Mouse (Mus musculus) lung, postnatal 0 days (tissue): ENCODE results near the gene Arsg. TPM values are rescaled to one million over a fixed set of nuclear protein-coding genes. Genes with fewer than 3 reads are reported as not detected.

ENCODE experiments used
- ATAC-seq: fragments of 200-750 bp; cut with Nextera tagmentation; 2 replicates; pipeline ENCODE4 v1.8.0; 2017; ENCODE audit warnings: moderate library complexity
- DNase-seq: peaks from one replicate; pipeline ENCODE4 v3.0.0-alpha.2; 2016; ENCODE audit warnings: low spot score
- H3K27ac ChIP-seq: fragments of 300-500 bp; sonication (generic); 2 replicates; pipeline ENCODE4 v1.5.1; 2014; ENCODE audit warnings: antibody characterized with exemption, mild to moderate bottlenecking, low read length, mixed read lengths
- H3K27me3 ChIP-seq: fragments of 300-500 bp; sonication (generic); replicated peaks from 2 replicates; pipeline ENCODE4 v1.6.1; 2014; ENCODE audit warnings: low read length, mixed read lengths; ENCODE audit not compliant: insufficient read depth
- H3K36me3 ChIP-seq: fragments of 300-500 bp; sonication (generic); 2 replicates; pipeline ENCODE4 v1.6.1; 2014; ENCODE audit warnings: low read length, mixed read lengths; ENCODE audit not compliant: insufficient read depth
- H3K4me1 ChIP-seq: fragments of 300-500 bp; sonication (generic); 2 replicates; pipeline ENCODE4 v1.6.1; 2014; ENCODE audit warnings: antibody characterized with exemption, low read depth, low read length, mixed read lengths; ENCODE audit not compliant: insufficient read depth
- H3K4me2 ChIP-seq: fragments of 300-500 bp; sonication (generic); replicated peaks from 2 replicates; pipeline ENCODE4 v1.6.1; 2014; ENCODE audit warnings: low read depth, mild to moderate bottlenecking, low read length, moderate library complexity, mixed read lengths
- H3K4me3 ChIP-seq: fragments of 300-500 bp; sonication (generic); 2 replicates; pipeline ENCODE4 v1.5.1; 2014; ENCODE audit warnings: low read depth, low read length
- H3K9ac ChIP-seq: fragments of 300-500 bp; sonication (generic); replicated peaks from 2 replicates; pipeline ENCODE4 v1.6.1; 2014; ENCODE audit warnings: low read depth, mild to moderate bottlenecking
- H3K9me3 ChIP-seq: fragments of 300-500 bp; sonication (generic); 2 replicates; pipeline ENCODE4 v1.6.1; 2016; ENCODE audit warnings: low read length, mixed read lengths
- CTCF ChIP-seq: IDR thresholded peaks from 2 replicates; pipeline ENCODE4 v1.5.1; 2016; ENCODE audit warnings: antibody characterized with exemption, mild to moderate bottlenecking
- EP300 ChIP-seq: IDR thresholded peaks from 2 replicates; pipeline ENCODE4 v1.6.1; 2016; ENCODE audit warnings: antibody characterized with exemption, mild to moderate bottlenecking, control low read depth
- WGBS: fragments of 180-500 bp; shearing (Covaris S2); extraction: QIAGEN DNeasy Blood & Tissue Kit; methylation state at CpG from one replicate; pipeline ENCODE4 v1.1.7; 2014; 5-methylcytosine and 5-hydroxymethylcytosine counted together
- polyA plus RNA-seq: library from polyadenylated mRNA; unstranded; fragments of >200 nt; fragmentation: Nextera tagmentation; extraction: Ambion mirVana; gene quantifications from 2 replicates; pipeline ENCODE4 v1.2.1, GENCODE M21; 2015

Arsg gene
- polyA plus RNA-seq, 1 experiment from 2014 or later: 7.1 TPM

DNA sequence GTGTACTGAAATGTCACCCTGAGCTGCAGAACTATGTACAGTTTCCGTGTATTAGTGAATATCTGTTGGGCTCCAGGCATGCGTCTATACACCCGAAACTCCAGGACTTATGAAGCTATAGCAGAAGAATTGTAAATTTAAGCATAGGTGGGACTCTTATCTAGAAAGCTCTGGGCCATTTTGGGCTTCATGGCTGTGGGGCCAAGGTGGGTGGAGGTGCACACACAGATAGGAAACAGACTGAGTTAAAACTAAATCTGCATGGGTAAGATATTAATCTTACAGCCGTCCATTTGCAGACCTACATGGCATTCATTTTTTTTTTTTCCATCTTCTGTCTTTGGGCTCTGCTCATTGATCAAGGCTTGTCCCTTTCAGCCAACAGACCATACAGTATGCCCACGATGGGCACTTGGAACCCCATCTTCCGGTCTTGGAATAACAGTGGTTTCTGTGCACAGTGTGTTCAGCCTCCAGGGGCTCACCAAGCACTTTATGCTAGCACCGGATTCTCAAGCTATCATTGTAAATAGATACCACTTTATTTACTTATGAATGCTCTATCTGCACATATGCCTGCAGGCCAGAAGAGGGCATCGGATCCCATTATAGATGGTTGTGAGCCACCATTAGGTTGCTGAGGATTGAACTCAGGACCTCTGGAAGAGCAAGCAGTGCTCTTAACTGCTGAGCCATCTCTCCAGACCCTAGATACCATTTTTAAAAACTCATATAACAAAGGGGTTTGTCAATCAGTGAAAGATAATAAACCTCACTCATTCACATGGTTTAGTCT lies 29.5 kb upstream of the Arsg start:
- ATAC-seq: no peak

DNA sequence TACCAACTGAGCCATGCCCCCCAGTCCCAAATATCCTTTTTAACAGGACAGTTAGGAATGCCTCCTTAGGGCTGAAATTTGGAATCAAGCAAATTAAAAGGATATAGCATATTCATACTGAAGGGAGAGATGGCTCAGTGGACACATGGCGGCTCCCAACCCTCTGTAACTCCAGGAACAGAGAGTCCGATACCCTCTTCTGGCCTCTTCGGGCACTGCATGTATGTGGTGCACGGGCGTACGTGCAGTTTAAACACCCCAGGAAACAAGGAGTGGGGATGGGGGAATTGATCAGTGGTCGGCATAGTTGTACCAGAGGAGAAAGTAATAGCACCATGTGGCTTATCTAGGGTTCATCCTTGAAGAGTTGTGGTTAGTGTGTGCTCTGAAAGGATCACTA lies 28.6 kb upstream of the Arsg start:
- Histone ChIP-seq H3K36me3 (no peaks in the 10 kb centered on the region), H3K4me1 (no peaks in the 10 kb centered on the region), H3K4me2 (no peak overlapping the region), H3K27ac (no peak overlapping the region), H3K9me3 (no peaks in the 10 kb centered on the region), H3K9ac (no peak overlapping the region), H3K27me3 (no peaks in the 10 kb centered on the region), H3K4me3 (no peak overlapping the region)
- ATAC-seq (no peak), DNase-seq (peak; percentile 33)
- TF ChIP-seq EP300 (no peak), CTCF (peak; percentile 73)
- 52% methylated on average over 7 of the region's 7 CpGs for WGBS

More for the DNA sequence above, 29.5 kb upstream of the Arsg start:
- H3K4me3 ChIP-seq: no peak overlapping the region
- no peak overlapping the region for H3K27ac ChIP-seq
- no peak for DNase-seq
- WGBS: 92% methylated on average over 8 of the region's 8 CpGs
- no peaks in the 10 kb centered on the region for H3K9me3 ChIP-seq
- TF ChIP-seq CTCF: peak; percentile 34
- TF ChIP-seq EP300: no peak
- no peak overlapping the region for H3K4me2 ChIP-seq
- no peak overlapping the region for H3K9ac ChIP-seq
- H3K27me3 ChIP-seq: no peaks in the 10 kb centered on the region
- no peaks in the 10 kb centered on the region for H3K4me1 ChIP-seq
- H3K36me3 ChIP-seq: no peaks in the 10 kb centered on the region

DNA sequence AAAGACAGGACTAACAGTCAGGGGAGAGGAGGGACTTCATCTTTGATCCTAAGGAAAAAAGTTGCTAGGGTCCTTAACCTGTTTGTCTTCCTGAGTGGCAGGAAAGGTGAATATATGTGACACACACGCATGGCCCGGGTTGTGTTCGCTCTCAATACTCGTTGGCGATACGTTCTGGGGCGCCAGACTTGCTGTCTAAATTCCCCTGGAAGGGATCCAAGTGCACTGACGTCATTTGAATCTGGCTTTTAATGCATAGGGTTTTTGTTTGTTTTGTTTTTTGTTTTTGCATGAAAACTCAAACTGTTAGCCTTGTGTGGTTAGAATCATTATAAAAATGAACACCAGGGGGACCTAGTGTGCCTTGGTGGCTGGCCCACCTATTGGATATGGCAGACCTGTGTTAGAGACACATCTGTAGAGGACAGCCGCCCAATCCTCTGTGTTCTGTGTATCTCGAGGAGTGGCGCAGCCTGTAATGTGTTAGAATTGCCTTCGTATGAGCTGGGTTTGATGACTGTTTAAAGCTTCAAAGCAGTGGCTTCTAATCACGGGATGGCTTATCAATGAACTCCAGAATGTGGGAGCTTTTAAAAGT lies 27.6 kb upstream of the Arsg start:
- WGBS: 30% methylated on average over 13 of the region's 13 CpGs
- H3K27ac ChIP-seq: no peak overlapping the region
- peak; percentile 61 for ATAC-seq
- peak; percentile 72 for DNase-seq
- H3K4me2 ChIP-seq: no peak overlapping the region
- H3K4me3 ChIP-seq: no peak overlapping the region
- H3K9me3 ChIP-seq: no peaks in the 10 kb centered on the region
- H3K9ac ChIP-seq: no peak overlapping the region
- no peaks in the 10 kb centered on the region for H3K27me3 ChIP-seq
- no peaks in the 10 kb centered on the region for H3K4me1 ChIP-seq
- no peaks in the 10 kb centered on the region for H3K36me3 ChIP-seq
- no peak for TF ChIP-seq EP300
- TF ChIP-seq CTCF: peak; percentile 85

DNA sequence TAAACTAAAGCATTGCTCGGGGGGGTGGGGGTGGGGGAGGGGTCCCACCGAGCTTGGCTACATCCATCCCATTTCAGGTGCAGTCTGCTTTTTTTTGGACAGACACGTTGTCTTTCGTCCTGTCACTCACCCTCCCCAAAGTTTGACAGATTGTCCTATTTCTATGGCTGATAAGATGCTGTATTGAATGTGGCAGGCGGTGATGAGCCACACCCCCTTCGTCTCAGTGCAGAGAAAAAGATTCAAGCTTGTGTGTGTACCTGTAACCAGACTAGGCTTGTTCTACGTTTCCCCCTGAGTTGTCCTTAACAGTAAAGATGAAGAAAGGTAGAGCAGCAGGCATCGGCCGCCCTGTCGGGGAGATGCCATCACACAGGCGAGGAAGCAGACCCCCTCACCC lies 22.0 kb upstream of the Arsg start:
- Histone ChIP-seq H3K4me2 (no peak overlapping the region), H3K9me3 (no peaks in the 10 kb centered on the region), H3K4me3 (no peak overlapping the region), H3K27me3 (no peaks in the 10 kb centered on the region), H3K27ac (no peak overlapping the region), H3K4me1 (no peaks in the 10 kb centered on the region), H3K36me3 (peaks cover 5% of the 10 kb centered on the region; the same call in 1 of the 2 replicates), H3K9ac (no peak overlapping the region)
- DNase-seq: no peak
- no peak for ATAC-seq
- 80% methylated on average over 11 of the region's 11 CpGs for WGBS
- TF ChIP-seq EP300 (no peak), CTCF (no peak)

DNA sequence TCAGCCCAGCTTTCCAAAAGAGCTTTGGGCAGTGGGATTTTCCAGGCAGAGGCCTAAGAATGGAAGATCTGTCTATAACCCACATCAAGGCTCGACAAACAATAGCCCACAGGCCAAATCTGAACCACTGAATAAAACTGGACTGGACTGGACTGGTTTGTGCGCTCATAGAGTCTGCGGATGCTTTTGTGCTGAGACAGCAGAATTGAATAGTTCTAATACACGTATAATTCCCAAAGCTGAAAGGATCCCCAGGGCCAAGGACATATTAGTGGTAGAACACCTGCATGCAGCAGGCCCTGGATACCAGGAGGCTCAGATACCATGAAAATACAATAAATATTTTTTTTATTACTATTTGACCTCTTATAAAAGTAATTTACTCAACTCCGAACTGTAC lies 16.9 kb upstream of the Arsg start:
- H3K36me3 ChIP-seq: peaks cover 5% of the 10 kb centered on the region; the same call in 1 of the 2 replicates
- DNase-seq (no peak), ATAC-seq (no peak)
- no peak overlapping the region for H3K4me2 ChIP-seq
- no peak overlapping the region for H3K4me3 ChIP-seq
- H3K4me1 ChIP-seq: no peaks in the 10 kb centered on the region
- H3K27me3 ChIP-seq: no peaks in the 10 kb centered on the region
- no peak overlapping the region for H3K9ac ChIP-seq
- no peaks in the 10 kb centered on the region for H3K9me3 ChIP-seq
- H3K27ac ChIP-seq: no peak overlapping the region
- no peak for TF ChIP-seq CTCF
- TF ChIP-seq EP300: no peak
- 90% methylated on average over 5 of the region's 5 CpGs for WGBS

DNA sequence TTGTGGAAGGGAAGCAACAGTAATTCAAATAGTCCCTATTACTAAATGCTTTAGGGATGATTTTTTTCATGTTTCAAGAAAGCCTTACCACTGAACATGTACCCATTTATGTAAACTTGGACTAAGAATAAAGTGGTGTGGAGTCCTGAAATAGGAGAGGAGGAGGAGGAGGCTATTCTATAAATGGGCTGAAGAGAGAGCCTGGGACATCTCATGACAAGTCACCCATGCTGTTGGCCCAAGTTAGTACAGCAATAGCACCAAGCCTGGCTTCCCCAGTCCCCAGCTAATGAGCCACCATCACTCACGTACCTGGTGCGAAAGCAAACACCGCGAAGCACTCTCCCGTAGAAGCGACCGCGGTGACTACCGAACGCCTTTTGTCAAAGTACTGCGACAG lies 15.0 kb upstream of the Arsg start:
- H3K9ac ChIP-seq: no peak overlapping the region
- no peak overlapping the region for H3K4me2 ChIP-seq
- 97% methylated on average over 11 of the region's 11 CpGs for WGBS
- no peaks in the 10 kb centered on the region for H3K27me3 ChIP-seq
- peaks cover 5% of the 10 kb centered on the region; the same call in 1 of the 2 replicates for H3K36me3 ChIP-seq
- TF ChIP-seq CTCF (no peak), EP300 (no peak)
- H3K4me1 ChIP-seq: no peaks in the 10 kb centered on the region
- H3K9me3 ChIP-seq: no peaks in the 10 kb centered on the region
- ATAC-seq (no peak), DNase-seq (no peak)
- H3K4me3 ChIP-seq: no peak overlapping the region
- no peak overlapping the region for H3K27ac ChIP-seq
